Mouse (Mus musculus) embryonic fibroblast, embryonic 13.5 days (primary cell): ENCODE data around the gene Slc25a39. TPM values are rescaled to one million over a fixed set of nuclear protein-coding genes. Genes with fewer than 3 reads are reported as not detected.

Source experiments
- H3K27ac ChIP-seq: 2 replicates; pipeline ENCODE4 v1.5.1; 2012; ENCODE audit warnings: low read length, control low read depth, inconsistent platforms; ENCODE audit not compliant: insufficient read depth
- H3K4me1 ChIP-seq: 2 replicates; pipeline ENCODE4 v1.6.1; 2011; ENCODE audit warnings: low read length; ENCODE audit not compliant: control insufficient read depth, insufficient read depth
- H3K4me3 ChIP-seq: 2 replicates; pipeline ENCODE4 v1.5.1; 2011; ENCODE audit warnings: mild to moderate bottlenecking, control low read depth, low read length; ENCODE audit not compliant: insufficient read depth
- CTCF ChIP-seq: IDR thresholded peaks from 2 replicates; pipeline ENCODE4 v1.5.1; 2011; ENCODE audit warnings: mild to moderate bottlenecking, control low read depth, low read length, moderate library complexity, borderline replicate concordance; ENCODE audit not compliant: insufficient read depth
- POLR2A ChIP-seq: IDR thresholded peaks from 2 replicates; pipeline ENCODE4 v1.6.1; 2011; ENCODE audit warnings: low read depth, mild to moderate bottlenecking, control low read depth, low read length, moderate library complexity
- polyA plus RNA-seq: library from polyadenylated mRNA; stranded (reverse); fragments of >200 nt; gene quantifications from 2 replicates; pipeline ENCODE4 v1.2.4, GENCODE M21; 2011; ENCODE audit warnings: low read depth; ENCODE audit not compliant: missing spikeins, insufficient read length

The Slc25a39 gene
- polyA plus RNA-seq, 1 experiment = 174 TPM

DNA sequence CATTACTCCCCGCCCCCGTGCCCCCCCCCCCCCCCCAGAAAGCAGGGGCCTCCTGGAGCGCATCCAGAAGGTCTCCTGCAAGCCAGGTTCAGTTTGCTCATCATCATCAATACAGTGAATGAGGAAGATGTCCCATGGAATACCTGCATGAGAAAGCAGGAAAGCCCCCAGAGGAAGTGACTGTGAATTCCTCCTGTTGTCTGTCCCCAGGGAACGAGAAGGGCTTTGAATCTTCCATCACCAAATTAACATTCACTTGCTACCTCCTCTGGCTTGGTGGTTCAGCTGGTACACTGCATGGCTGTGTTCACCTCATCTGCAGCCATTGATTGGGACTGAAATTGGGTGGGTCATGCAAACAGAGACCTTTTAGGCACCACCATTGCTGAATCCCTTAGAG, 22.7 kb downstream of the Slc25a39 start:
- Histone ChIP-seq H3K4me3 (no peak overlapping the region), H3K4me1 (no peaks in the 10 kb centered on the region), H3K27ac (no peak overlapping the region)
- TF ChIP-seq CTCF (no peak), POLR2A (no peak)

DNA sequence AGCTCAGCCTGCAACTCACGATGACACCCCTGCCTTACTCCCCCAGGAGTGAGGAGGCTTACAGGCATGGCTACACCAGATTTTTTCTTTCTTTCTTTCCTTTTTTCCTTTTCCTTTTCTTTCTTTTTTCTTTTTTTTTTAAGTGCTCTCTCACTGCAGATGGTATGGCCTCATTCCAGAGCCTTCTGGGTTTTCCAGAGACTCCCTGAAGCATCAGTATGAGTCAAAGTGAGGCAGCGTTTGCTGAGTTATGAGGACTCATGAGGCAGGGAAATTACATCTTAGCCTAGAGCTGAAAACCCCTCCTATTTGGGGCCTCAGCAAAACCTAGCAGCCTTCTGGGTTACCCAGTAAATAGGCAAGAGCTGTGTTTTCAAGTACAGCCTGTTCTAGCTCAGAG, 23.3 kb downstream of the Slc25a39 start:
- Histone ChIP-seq H3K4me1 (no peaks in the 10 kb centered on the region), H3K27ac (no peak overlapping the region), H3K4me3 (no peak overlapping the region)
- no peak for TF ChIP-seq POLR2A
- no peak for TF ChIP-seq CTCF

DNA sequence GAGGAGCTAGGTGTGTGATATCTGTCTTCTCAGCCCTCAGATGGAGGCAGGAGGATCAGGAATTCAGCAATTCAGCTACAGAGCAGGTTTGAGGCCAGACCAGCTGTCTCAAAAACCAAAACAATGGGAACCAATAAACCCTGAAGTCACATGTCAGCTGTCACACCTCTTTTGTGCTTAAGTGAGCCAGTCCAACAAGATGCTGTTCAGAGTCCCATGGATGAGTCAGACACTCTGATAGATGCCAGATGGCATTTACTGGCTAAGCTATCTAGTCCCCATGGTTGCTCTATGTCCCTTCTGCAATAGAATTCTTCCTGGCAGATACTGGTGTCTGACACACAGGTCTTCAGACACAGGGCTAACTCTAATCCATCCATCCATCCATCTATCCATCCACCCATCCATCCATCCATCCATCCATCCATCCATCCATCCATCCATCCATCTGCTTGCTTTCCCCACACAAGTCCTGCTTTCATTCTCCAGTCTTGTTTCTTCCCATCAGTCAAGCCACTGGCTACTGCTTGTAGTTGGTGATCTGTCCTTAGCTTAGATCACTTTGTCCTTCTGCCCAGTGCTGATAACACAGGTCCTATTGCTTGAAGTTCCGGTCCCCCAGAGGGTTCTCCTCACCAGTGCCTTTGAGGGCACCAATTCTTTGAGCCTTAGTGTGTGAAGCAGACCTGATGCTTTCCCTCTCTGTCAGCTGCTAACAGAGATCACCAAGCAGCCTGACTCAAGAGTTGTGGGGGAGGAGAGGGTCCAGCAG, 24.2 kb downstream of the Slc25a39 start:
- no peaks in the 10 kb centered on the region for H3K4me1 ChIP-seq
- H3K27ac ChIP-seq = no peak overlapping the region
- no peak overlapping the region for H3K4me3 ChIP-seq
- TF ChIP-seq POLR2A = no peak
- TF ChIP-seq CTCF = no peak

DNA sequence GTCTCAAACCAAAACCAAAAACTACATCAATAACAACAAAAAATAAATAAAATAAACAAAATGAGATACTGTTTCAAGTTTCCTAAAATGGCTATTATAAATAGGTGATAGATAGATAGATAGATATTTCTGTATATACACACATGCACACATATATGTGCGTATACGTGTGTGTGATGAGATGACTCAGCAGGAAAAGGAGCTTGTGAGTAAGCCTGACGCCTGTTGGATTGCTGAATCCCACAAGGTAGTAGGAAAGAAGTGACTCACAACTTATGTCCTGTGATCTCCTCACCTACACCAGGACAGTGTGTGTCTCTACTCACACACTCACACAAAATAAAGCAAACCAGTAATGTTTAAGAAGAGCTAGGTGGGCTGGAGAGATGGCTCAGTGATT, 25.0 kb downstream of the Slc25a39 start:
- TF ChIP-seq POLR2A (no peak), CTCF (no peak)
- Histone ChIP-seq H3K4me3 (no peak overlapping the region), H3K27ac (no peak overlapping the region), H3K4me1 (no peaks in the 10 kb centered on the region)

DNA sequence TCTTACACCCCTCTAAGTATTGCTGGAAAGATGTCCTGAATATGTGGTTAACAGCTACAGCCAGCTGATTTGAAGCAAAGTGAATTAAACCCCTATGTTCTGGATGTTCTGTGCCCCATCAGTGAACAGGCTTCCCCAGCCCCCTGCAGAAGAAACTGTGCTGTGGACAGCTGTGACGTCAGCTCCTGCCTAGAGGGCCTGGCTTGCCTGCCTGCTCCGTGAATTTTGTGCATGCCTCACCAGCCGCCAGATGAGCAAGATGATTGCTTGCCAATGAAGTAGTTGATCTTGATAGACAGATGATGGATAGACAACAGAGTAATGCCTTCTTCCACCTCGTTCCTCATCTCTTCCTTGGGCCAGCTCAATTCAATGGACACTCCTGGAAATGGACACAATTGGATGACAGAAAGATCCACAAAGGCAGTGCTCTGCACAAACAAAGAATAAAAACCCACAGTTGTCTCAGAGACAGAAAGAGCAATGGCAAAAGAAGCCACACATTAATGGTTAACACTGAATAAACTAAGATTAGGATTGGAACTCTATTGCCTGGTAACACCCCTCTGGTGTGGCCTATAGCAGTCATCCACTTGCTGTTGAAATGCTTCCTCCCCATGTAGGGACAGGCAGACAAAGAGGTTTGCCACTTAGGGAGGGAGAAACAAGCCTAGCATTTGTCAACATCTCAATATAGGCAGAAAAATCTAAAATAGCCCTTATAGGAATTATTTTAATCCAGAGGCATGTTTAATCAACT, 26.2 kb downstream of the Slc25a39 start:
- Histone ChIP-seq H3K4me1 (no peaks in the 10 kb centered on the region; the same call in 1 of the 2 replicates), H3K4me3 (no peak overlapping the region), H3K27ac (no peak overlapping the region)
- TF ChIP-seq POLR2A (no peak), CTCF (no peak)

DNA sequence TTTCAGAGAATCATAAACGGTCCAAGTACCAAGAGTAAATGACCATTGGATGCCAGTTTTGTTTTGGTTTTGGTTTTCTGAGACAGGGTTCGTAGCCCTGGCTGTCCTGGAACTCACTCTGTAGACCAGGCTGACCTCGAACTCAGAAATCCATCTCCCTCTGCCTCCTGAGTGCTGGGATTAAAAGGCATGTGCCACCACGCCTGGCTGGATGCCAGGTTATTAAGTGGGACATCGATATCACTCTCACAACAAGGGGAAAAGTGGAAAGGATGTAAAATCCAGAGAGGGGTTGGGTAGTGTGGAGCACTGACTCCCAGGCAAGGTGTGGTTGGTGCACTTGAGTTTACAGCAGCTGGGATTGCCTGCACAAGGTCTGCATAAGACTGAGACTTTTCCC, 27.7 kb downstream of the Slc25a39 start:
- TF ChIP-seq POLR2A (no peak), CTCF (no peak)
- no peak overlapping the region for H3K27ac ChIP-seq

DNA sequence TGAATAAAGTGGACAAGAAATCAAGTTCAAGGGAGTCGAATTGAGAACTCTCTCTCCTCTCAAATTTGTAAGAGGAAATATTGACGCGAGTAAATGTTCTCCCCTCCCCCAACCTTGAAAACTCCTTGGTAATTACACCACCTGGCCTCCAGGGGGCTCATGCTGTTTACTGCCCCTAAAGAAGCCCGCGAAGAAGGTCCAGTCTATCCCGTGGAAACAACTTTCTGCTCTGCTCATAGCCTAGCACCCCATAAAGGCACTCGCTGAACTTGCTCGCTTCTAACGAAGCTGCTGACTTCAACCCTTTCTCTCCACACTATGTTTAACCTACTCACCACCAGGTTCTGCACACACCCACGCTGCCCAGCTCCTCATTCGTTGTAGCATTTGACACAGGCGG, 30.6 kb downstream of the Slc25a39 start:
- H3K4me1 ChIP-seq = no peaks in the 10 kb centered on the region; the same call in 1 of the 2 replicates
- TF ChIP-seq CTCF (no peak), POLR2A (no peak)
- H3K27ac ChIP-seq = no peak overlapping the region
- no peak overlapping the region for H3K4me3 ChIP-seq

More for the DNA sequence above, 27.7 kb downstream of the Slc25a39 start:
- Histone ChIP-seq H3K4me1 (no peaks in the 10 kb centered on the region; the same call in 1 of the 2 replicates), H3K4me3 (no peak overlapping the region)

DNA sequence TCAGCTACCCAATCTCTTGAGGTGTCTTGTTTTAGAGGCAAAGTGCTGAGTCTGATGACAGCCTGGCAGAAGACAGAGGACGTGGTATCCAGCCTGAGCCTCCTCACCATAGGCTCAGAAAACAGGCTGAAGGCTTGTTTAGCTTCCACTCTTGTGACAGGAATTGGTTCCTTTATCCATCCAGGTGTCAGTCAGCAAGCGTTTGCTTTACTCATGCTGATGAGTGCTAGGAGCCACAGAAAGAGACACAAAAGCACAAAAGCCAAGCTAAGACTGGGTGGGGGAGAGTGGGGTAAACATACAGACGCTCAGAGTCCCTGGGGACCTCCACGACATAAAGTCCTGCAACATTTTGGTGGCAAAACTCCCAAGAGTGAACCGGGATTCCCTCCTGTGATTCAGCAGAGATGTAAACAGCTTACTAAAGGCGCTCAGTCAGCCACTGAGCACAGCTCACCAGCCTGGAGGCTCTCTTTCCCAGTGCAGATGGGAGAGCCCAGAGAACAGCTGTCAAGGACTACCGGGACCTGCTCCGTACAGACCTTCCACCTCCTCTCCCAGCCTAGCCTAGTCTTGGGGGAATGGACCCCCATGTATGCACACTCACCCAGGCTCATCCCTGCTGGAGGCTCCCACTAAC, 31.4 kb downstream of the Slc25a39 start:
- Histone ChIP-seq H3K27ac (no peak overlapping the region), H3K4me3 (no peak overlapping the region), H3K4me1 (no peaks in the 10 kb centered on the region; the same call in 1 of the 2 replicates)
- TF ChIP-seq CTCF (no peak), POLR2A (no peak)

DNA sequence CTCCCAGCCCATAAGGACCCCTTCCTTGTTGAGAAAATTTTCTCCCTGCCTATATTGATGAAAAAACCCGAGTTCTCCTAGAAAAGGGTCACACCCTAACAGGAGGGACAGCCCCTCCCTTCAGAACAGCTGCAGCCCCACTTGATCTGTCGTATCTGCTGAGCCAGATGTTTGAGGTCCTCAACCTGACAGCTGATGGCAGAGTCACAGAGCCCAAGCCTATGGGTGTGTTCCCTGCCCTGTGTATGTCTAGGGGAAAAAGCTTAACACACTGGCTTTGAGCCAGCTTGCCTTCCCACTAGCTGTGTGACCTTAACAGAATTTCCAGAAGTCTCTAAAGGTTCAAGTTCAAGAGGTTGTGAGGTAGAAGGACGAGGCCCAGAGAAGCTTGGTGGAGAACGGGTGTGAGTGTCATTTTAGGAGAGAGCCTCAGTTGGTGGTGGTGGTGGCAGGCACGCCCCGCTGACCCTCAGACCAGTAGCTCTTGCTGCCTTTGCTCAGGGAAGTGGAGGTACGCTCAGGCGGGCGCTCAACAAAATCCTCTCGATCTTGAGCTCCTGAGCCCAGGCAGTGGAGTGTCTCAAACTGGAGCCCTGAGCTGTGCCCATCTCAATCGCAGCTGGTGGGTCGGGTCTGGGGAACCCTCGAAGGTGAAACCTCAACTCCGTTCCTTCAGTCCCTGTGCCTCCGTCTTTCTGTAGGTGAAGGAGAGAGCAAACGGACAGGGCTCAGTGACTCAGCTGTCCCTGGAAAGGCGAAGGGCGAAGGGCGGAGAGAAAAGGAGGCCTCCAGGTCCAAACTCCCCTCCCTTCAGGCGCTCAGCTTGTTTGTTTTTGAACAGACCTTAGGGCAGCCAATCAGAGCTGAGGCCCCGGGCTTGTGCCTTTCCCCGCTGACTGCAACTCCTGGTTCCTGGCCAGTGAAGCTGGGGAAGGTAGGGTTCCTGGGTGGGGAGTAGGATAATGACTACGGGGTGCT, 32.3 kb downstream of the Slc25a39 start:
- TF ChIP-seq POLR2A = no peak
- TF ChIP-seq CTCF = no peak
- H3K4me1 ChIP-seq = no peaks in the 10 kb centered on the region; the same call in 1 of the 2 replicates
- no peak overlapping the region for H3K4me3 ChIP-seq
- H3K27ac ChIP-seq = no peak overlapping the region

DNA sequence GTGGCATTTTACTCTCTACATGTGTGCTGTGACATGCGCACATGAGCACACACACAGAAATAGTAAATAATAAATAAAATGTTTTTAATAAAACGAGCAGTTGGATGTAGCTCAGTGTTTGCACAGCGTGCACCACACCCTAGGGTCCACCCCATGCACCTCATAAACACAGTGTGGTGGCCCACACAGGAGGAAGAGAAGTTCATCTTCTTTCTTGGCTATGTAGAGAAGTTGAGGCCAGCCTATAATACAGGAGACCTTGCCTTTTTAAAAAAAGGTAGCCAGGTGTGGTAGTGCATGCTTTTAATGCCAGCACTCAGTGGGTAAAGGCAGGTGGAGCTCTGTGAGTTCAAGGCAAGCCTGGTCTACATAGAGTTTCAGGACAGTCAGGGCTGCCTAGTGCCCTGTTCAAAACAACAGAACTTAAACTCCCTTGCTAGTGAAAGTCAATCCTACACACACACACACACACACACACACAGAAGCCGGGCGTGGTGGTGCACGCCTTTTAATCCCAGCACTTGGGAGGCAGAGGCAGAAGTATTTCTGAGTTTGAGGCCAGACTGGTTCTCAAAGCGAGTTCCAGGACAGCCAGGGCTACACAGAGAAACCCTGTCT, 33.5 kb downstream of the Slc25a39 start:
- Histone ChIP-seq H3K27ac (no peak overlapping the region), H3K4me1 (no peaks in the 10 kb centered on the region; the same call in 1 of the 2 replicates), H3K4me3 (no peak overlapping the region)
- TF ChIP-seq POLR2A = no peak
- TF ChIP-seq CTCF = no peak
